Mouse (Mus musculus): ENCODE data around the gene Dad1. TPM values are rescaled to one million over a fixed set of nuclear protein-coding genes. Genes with fewer than 3 reads are reported as not detected.

Gene Dad1
- polyA plus RNA-seq, 1 experiment = 162 TPM

DNA sequence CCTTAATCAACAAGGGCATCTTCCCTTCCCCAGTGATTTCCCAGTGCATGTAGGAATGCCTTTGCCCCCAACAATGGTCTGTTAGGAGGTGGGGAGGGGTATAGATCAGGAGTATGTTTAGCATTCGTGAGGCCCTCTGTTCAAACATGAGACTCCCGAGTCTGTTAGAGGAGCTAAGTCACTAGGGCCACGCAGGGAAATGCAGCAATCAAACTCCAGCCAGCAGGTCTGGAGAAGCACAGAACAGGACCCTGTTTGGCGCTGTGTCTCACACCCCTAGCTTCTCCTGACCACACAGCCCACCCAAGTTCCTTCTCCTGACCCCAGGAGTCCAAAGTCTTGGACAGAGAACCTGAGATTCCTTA, 62.9 kb downstream of the Dad1 start:
- no peak overlapping the region for H3K4me3 ChIP-seq (ENCODE audit: insufficient read depth, low read length)
- H3K27ac ChIP-seq (ENCODE audit: insufficient read depth, low read length) = no peak overlapping the region; the same call in 1 of the 2 replicates

DNA sequence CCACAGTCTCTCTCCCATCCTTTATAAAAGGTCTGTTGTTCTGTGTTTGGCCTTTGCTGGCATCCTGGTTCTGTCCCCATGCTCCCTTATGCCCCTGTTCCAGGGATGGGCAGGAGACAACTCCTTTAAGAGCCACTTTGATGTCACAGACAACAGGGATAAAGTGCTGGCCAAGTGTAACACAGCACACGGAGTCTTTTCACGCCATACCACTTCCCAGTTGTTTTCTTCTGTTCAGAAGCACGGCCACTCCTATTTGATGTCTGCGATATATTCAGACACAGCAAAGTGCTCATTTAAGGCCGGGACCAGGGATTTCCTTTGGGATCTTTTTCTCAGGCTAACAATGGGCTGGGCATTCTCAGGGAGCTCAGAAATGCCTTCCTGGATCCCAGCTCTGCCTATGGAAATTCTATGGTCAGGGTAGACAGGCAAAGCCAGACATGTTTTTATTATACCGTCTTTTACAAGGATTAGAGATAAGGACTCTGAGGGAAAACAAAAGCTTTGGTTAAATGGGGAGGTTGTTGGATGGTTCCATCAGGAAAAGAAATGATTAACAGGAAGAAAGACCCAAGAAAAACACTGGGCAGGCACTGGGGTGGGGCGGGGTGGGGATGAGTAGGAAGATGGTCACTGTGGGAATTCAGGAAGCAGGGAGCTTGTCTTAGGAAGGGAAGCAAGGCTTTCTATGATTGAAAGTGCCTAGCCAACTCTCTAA, 63.4 kb downstream of the Dad1 start:
- TF ChIP-seq POLR2A (IDR thresholded peaks at IDR 0.05; ENCODE audit: low read depth, low read length) (no peak), CTCF (IDR thresholded peaks at IDR 0.05; ENCODE audit: borderline replicate concordance, insufficient read depth, low read length) (no peak)
- peak overlapping the region; percentile 45; the same call in 1 of the 2 replicates for H3K27ac ChIP-seq (ENCODE audit: insufficient read depth, low read length)
- H3K4me1 ChIP-seq (ENCODE audit: control insufficient read depth, insufficient read depth, low read length) = peaks cover 13% of the 10 kb centered on the region
- no peak overlapping the region for H3K4me3 ChIP-seq (ENCODE audit: insufficient read depth, low read length)

More for the DNA sequence above, 62.9 kb downstream of the Dad1 start:
- H3K4me1 ChIP-seq (ENCODE audit: control insufficient read depth, insufficient read depth, low read length) = peaks cover 10% of the 10 kb centered on the region; the same call in 1 of the 2 replicates
- TF ChIP-seq POLR2A (IDR thresholded peaks at IDR 0.05; ENCODE audit: low read depth, low read length) = no peak

DNA sequence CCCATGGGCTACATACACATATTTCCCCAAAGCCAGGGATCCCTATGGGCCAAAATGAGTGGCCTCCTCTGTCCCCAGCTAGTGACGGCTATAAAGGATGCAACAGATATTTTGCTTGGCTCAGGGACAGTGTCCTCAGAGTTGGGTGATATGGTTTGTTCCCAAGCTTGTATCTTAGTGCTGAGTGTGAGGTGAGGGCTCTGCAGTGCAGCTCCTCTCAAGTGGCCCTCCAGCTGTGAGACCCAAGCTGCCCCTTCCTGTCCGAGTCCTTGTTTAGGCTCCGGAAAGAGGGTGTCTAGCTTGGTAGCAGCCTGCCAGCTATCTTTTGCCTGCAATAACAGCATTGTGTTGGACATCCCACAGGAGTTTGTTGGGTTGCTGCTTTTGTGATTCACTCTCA, 64.6 kb downstream of the Dad1 start:
- TF ChIP-seq CTCF (IDR thresholded peaks at IDR 0.05; ENCODE audit: borderline replicate concordance, insufficient read depth, low read length) (no peak), POLR2A (IDR thresholded peaks at IDR 0.05; ENCODE audit: low read depth, low read length) (no peak)
- H3K27ac ChIP-seq (ENCODE audit: insufficient read depth, low read length) = no peak overlapping the region
- H3K4me3 ChIP-seq (ENCODE audit: insufficient read depth, low read length) = no peak overlapping the region
- H3K4me1 ChIP-seq (ENCODE audit: control insufficient read depth, insufficient read depth, low read length) = peaks cover 20% of the 10 kb centered on the region

DNA sequence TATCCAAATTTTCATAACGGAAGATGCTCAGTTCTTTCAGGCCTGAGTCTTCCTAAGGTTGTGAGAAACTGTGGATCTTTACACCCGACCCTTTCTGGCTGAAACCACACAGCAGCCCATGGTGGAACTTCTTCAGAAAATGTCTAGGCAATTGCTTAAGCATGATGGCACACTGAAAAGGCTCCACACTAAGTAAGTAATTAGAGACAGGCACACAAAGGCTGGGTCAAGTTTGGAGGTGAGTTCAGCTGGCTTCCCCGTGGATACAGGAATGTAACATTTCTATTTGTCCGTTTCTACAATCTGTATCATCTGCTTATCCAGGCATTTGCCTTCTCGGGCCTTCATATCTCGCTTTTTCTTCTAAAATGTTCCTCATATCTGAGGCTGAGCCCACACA, 66.7 kb downstream of the Dad1 start:
- H3K4me3 ChIP-seq (ENCODE audit: insufficient read depth, low read length) = no peak overlapping the region
- no peak for TF ChIP-seq POLR2A (IDR thresholded peaks at IDR 0.05; ENCODE audit: low read depth, low read length)
- no peak for TF ChIP-seq CTCF (IDR thresholded peaks at IDR 0.05; ENCODE audit: borderline replicate concordance, insufficient read depth, low read length)
- H3K27ac ChIP-seq (ENCODE audit: insufficient read depth, low read length) = no peak overlapping the region
- peaks cover 21% of the 10 kb centered on the region for H3K4me1 ChIP-seq (ENCODE audit: control insufficient read depth, insufficient read depth, low read length)

Other genes starting within 250 kb of the Dad1 start
- 74.6 and 86.4 TPM in 2 replicates for gene Abhd4, start 84 bp upstream of the Dad1 start, polyA plus RNA-seq (2011; ENCODE audit: insufficient read length, low read depth, missing spikeins)
- gene Olfr49, start 30.8 kb upstream of the Dad1 start, polyA plus RNA-seq (2011; ENCODE audit: insufficient read length, low read depth, missing spikeins) = not detected in 2 replicates
- 43.2 and 55.3 TPM in 2 replicates for gene Oxa1l, start 106.7 kb upstream of the Dad1 start, polyA plus RNA-seq (2011; ENCODE audit: insufficient read length, low read depth, missing spikeins)
- 6.9 and 7.0 TPM in 2 replicates for gene Slc7a7, start 163.7 kb upstream of the Dad1 start, polyA plus RNA-seq (2011; ENCODE audit: insufficient read length, low read depth, missing spikeins)
- 138 and 143 TPM in 2 replicates for gene Mrpl52, start 172.8 kb upstream of the Dad1 start, polyA plus RNA-seq (2011; ENCODE audit: insufficient read length, low read depth, missing spikeins)
- 618 and 779 TPM in 2 replicates for gene Mmp14, start 177.5 kb upstream of the Dad1 start, polyA plus RNA-seq (2011; ENCODE audit: insufficient read length, low read depth, missing spikeins)
- 85.6 and 98.2 TPM in 2 replicates for gene Lrp10, start 210.0 kb upstream of the Dad1 start, polyA plus RNA-seq (2011; ENCODE audit: insufficient read length, low read depth, missing spikeins)
- 0.94 TPM in 1 of 2 replicates, not detected in the other for gene Rem2, start 222.0 kb upstream of the Dad1 start, polyA plus RNA-seq (2011; ENCODE audit: insufficient read length, low read depth, missing spikeins)

Data from embryonic fibroblast, embryonic 13.5 days (primary cell).